Mouse (Mus musculus): Measurements from ENCODE around the gene Nt5m.
"Not testable (repeated sequence)": the region's sequence is repeated elsewhere in the genome, so short reads cannot be mapped to it uniquely, and the experiment has no call there.

The Nt5m gene

GRCm38 (mm10) chr11:59839008-59839458, at the start of gene Nt5m:
TSS of gene Nt5m (plus strand) at chr11:59839447.
- DNase-seq (ENCODE audit: low spot score): peak; percentile 96

GRCm38 (mm10) chr11:59793390-59793789, 45.9 kb upstream of the Nt5m start:
- no peak for DNase-seq (ENCODE audit: low spot score)

- no peak for DNase-seq (ENCODE audit: low spot score)
Measured at GRCm38 (mm10) chr11:59800412-59800811, 38.8 kb upstream of the Nt5m start.

- no peak for DNase-seq (ENCODE audit: low spot score)
Measured at GRCm38 (mm10) chr11:59801881-59802280, 37.4 kb upstream of the Nt5m start.

- no peak for DNase-seq (ENCODE audit: low spot score)
Measured at GRCm38 (mm10) chr11:59803516-59803915, 35.7 kb upstream of the Nt5m start.

GRCm38 (mm10) chr11:59804409-59805110, 34.7 kb upstream of the Nt5m start:
- no peak for DNase-seq (ENCODE audit: low spot score)

GRCm38 (mm10) chr11:59805256-59805655, 34.0 kb upstream of the Nt5m start:
- DNase-seq (ENCODE audit: low spot score): no peak

- no peak for DNase-seq (ENCODE audit: low spot score)
Measured at GRCm38 (mm10) chr11:59805656-59806055, 33.6 kb upstream of the Nt5m start.

- no peak for DNase-seq (ENCODE audit: low spot score)
Measured at GRCm38 (mm10) chr11:59808170-59808960, 30.9 kb upstream of the Nt5m start.

- DNase-seq (ENCODE audit: low spot score): no peak
Measured at GRCm38 (mm10) chr11:59809071-59809669, 30.1 kb upstream of the Nt5m start.

- DNase-seq (ENCODE audit: low spot score): peak; percentile 91
Measured at GRCm38 (mm10) chr11:59809670-59810474, 29.4 kb upstream of the Nt5m start, which contains the start of gene Flcn. TSS of gene Flcn (minus strand) at chr11:59810016.

- DNase-seq (ENCODE audit: low spot score): no peak
Measured at GRCm38 (mm10) chr11:59810480-59811158, 28.6 kb upstream of the Nt5m start.

GRCm38 (mm10) chr11:59811211-59811610, 28.0 kb upstream of the Nt5m start:
- no peak for DNase-seq (ENCODE audit: low spot score)

- no peak for DNase-seq (ENCODE audit: low spot score)
Measured at GRCm38 (mm10) chr11:59813276-59813675, 26.0 kb upstream of the Nt5m start.

- DNase-seq (ENCODE audit: low spot score): no peak
Measured at GRCm38 (mm10) chr11:59814311-59814710, 24.9 kb upstream of the Nt5m start.

- DNase-seq (ENCODE audit: low spot score): no peak
Measured at GRCm38 (mm10) chr11:59814936-59815335, 24.3 kb upstream of the Nt5m start.

- no peak for DNase-seq (ENCODE audit: low spot score)
Measured at GRCm38 (mm10) chr11:59815482-59816065, 23.7 kb upstream of the Nt5m start.

- no peak for DNase-seq (ENCODE audit: low spot score)
Measured at GRCm38 (mm10) chr11:59817916-59818315, 21.3 kb upstream of the Nt5m start.

- DNase-seq (ENCODE audit: low spot score): no peak
Measured at GRCm38 (mm10) chr11:59821625-59822024, 17.6 kb upstream of the Nt5m start.

- DNase-seq (ENCODE audit: low spot score): not testable (repeated sequence)
Measured at GRCm38 (mm10) chr11:59837789-59838188, 1.5 kb upstream of the Nt5m start.

GRCm38 (mm10) chr11:59838426-59838825, 821 bp upstream of the Nt5m start:
- no peak for DNase-seq (ENCODE audit: low spot score)
